Comparison of ENCODE assay signal across 24 mouse cellular contexts in genomic region chr17:47978404-47979030, GRCm38 (mm10). TPM values are rescaled to one million over a fixed set of nuclear protein-coding genes. Genes with fewer than 3 reads are reported as not detected.
A peak's percentile ranks its signal among the peaks of the same experiment; 100 is the strongest.
DNase-seq lines count a peak whose midpoint lies in the region; ATAC-seq and TF ChIP-seq lines count a peak whose summit lies in the region.
"Had no signal": no experiment of that assay in that cellular context is flagged by ENCODE, and none has a peak within 500 bp of the region (broad histone marks: within the 10 kb centered on the region; RNA-seq: fewer than 3 reads in every experiment).

No protein-coding gene starts in this region.

- no peak for TF ChIP-seq EP300 in heart, adult 2 months (IDR thresholded peaks at IDR 0.05; ENCODE audit: insufficient read depth, low read depth, low read length)

- peak overlapping the region; percentile 25; the same call in 1 of the 2 replicates for H3K9ac ChIP-seq in heart, embryonic 13.5 days
- H3K9ac ChIP-seq in heart, adult 2 months (ENCODE audit: low read depth, low read length): no peak overlapping the region
- H3K9ac ChIP-seq in lung, embryonic 16.5 days (ENCODE audit: low read length): no peak overlapping the region
- H3K9ac ChIP-seq in limb, embryonic 12.5 days (replicated peaks): no peak overlapping the region; the same call in 1 of the 2 replicates
- H3K9ac ChIP-seq: kidney, embryonic 15.5 days; limb, embryonic 13.5 days; liver, embryonic 15.5 days had no signal

- 21% methylated on average over 9 of the region's 9 CpGs for WGBS in heart, embryonic 13.5 days
- WGBS in heart, adult 2 months: 37% methylated on average over 9 of the region's 9 CpGs
- WGBS in lung, embryonic 16.5 days: 21% methylated on average over 9 of the region's 9 CpGs
- 23% methylated on average over 9 of the region's 9 CpGs for WGBS in limb, embryonic 12.5 days

- no peaks in the 10 kb centered on the region for H3K79me2 ChIP-seq in heart, adult 2 months (replicated peaks; ENCODE audit: control insufficient read depth, insufficient read depth, low read length)

- 0 out of 2 replicates have a peak overlapping the region, but pooled peaks have one; percentile 34 for H3K27ac ChIP-seq in heart, embryonic 13.5 days (replicated peaks)
- H3K27ac ChIP-seq in heart, adult 2 months: no peak overlapping the region
- 0 out of 2 replicates have a peak overlapping the region, but pooled peaks have one; percentile 5 for H3K27ac ChIP-seq in lung, embryonic 16.5 days (ENCODE audit: low read length)
- 0 out of 2 replicates have a peak overlapping the region, but pooled peaks have one; percentile 17 for H3K27ac ChIP-seq in limb, embryonic 12.5 days
- H3K27ac ChIP-seq: kidney, embryonic 15.5 days; layer of hippocampus, adult 2 months; limb, embryonic 13.5 days; liver, embryonic 15.5 days had no signal

- TF ChIP-seq POLR2A in heart, adult 2 months (IDR thresholded peaks at IDR 0.05; ENCODE audit: insufficient read depth, low read depth, low read length): no peak

- no peaks in the 10 kb centered on the region for H3K36me3 ChIP-seq in heart, embryonic 13.5 days
- H3K36me3 ChIP-seq in heart, adult 2 months (ENCODE audit: control insufficient read depth, insufficient read depth, low read length): no peaks in the 10 kb centered on the region
- H3K36me3 ChIP-seq in lung, embryonic 16.5 days (ENCODE audit: control insufficient read depth, insufficient read depth, low read length): no peaks in the 10 kb centered on the region
- H3K36me3 ChIP-seq in limb, embryonic 12.5 days: no peaks in the 10 kb centered on the region
- H3K36me3 ChIP-seq: kidney, embryonic 15.5 days; limb, embryonic 13.5 days; liver, embryonic 15.5 days had no signal

- no peaks in the 10 kb centered on the region for H3K27me3 ChIP-seq in heart, embryonic 13.5 days (replicated peaks)
- H3K27me3 ChIP-seq in heart, adult 2 months (ENCODE audit: control insufficient read depth, insufficient read depth, low read length): no peaks in the 10 kb centered on the region
- no peaks in the 10 kb centered on the region for H3K27me3 ChIP-seq in lung, embryonic 16.5 days (ENCODE audit: control insufficient read depth, insufficient read depth, low read depth, low read length)
- H3K27me3 ChIP-seq in limb, embryonic 12.5 days: 0 out of 2 replicates have a peak, but pooled peaks cover 5% of the 10 kb centered on the region
- H3K27me3 ChIP-seq: limb, embryonic 13.5 days had no signal

- H3K9me3 ChIP-seq in heart, embryonic 13.5 days: no peaks in the 10 kb centered on the region
- no peaks in the 10 kb centered on the region for H3K9me3 ChIP-seq in lung, embryonic 16.5 days (ENCODE audit: control insufficient read depth, low read length)
- no peaks in the 10 kb centered on the region for H3K9me3 ChIP-seq in limb, embryonic 12.5 days
- H3K9me3 ChIP-seq: kidney, embryonic 15.5 days; limb, embryonic 13.5 days; liver, embryonic 15.5 days had no signal

- no peak for TF ChIP-seq CTCF in heart, adult 2 months (IDR thresholded peaks at IDR 0.05)

- no peak for ATAC-seq in heart, embryonic 13.5 days (ENCODE audit: extremely low read depth, insufficient number of reproducible peaks, low FRiP score, low TSS enrichment)
- ATAC-seq in lung, embryonic 16.5 days (ENCODE audit: low read depth): no peak
- no peak for ATAC-seq in limb, embryonic 12.5 days (ENCODE audit: insufficient number of reproducible peaks, insufficient read depth, low FRiP score, low TSS enrichment, low read depth)
- no peak for ATAC-seq in megakaryocyte progenitor cell, adult 5-6 weeks (replicated peaks; ENCODE audit: poor library complexity)
- ATAC-seq: inflammation-experienced regulatory T-cells, adult 6 months had no signal

- no peak overlapping the region for H3K4me2 ChIP-seq in heart, embryonic 13.5 days
- no peak overlapping the region for H3K4me2 ChIP-seq in lung, embryonic 16.5 days (ENCODE audit: low read depth, low read length)
- H3K4me2 ChIP-seq in limb, embryonic 12.5 days: no peak overlapping the region
- H3K4me2 ChIP-seq: kidney, embryonic 15.5 days; limb, embryonic 13.5 days; liver, embryonic 15.5 days had no signal

- H3K4me3 ChIP-seq in heart, embryonic 13.5 days: no peak overlapping the region
- no peak overlapping the region for H3K4me3 ChIP-seq in heart, adult 2 months
- H3K4me3 ChIP-seq in lung, embryonic 16.5 days (ENCODE audit: low read length): no peak overlapping the region
- H3K4me3 ChIP-seq in limb, embryonic 12.5 days (replicated peaks): no peak overlapping the region
- H3K4me3 ChIP-seq: kidney, embryonic 15.5 days; layer of hippocampus, adult 2 months; limb, embryonic 13.5 days; liver, embryonic 15.5 days; megakaryocyte, embryonic 14.5 days had no signal

- peaks cover 62% of the 10 kb centered on the region for H3K4me1 ChIP-seq in heart, embryonic 13.5 days
- H3K4me1 ChIP-seq in heart, adult 2 months (ENCODE audit: control insufficient read depth, insufficient read depth, low read length): peaks cover 7% of the 10 kb centered on the region
- H3K4me1 ChIP-seq in lung, embryonic 16.5 days (replicated peaks; ENCODE audit: control insufficient read depth, insufficient read depth, low read length): peaks cover 36% of the 10 kb centered on the region
- peaks cover 61% of the 10 kb centered on the region for H3K4me1 ChIP-seq in limb, embryonic 12.5 days (replicated peaks)

- intact Hi-C loops in heart, adult 2 months (cut with DNase I): loop anchor here (5.0 kb wide), 1 partner anchor 59 kb away; the partner anchor contains the start of gene 1700122O11Rik

- no peak for DNase-seq in heart, adult 2 months
- DNase-seq in lung, postnatal 36 days: no peak
- peak; percentile 71 for DNase-seq in embryo, embryonic 11 days
- DNase-seq: adrenal gland, adult 8-10 months; cerebellum, adult 18-20 months; gastrocnemius, postnatal 14 days; heart, postnatal 36 days; right cerebral cortex, postnatal 14 days had no signal

RNA-seq across cellular contexts. Expression of gene Foxp4, which starts 54.1 kb away (rescaled TPM):
- 9.0 and 9.2 TPM in 2 replicates for polyA plus RNA-seq in heart, embryonic 13.5 days (2015; fragmentation: Nextera tagmentation; extraction: Ambion mirVana)
- 10 to 100 TPM; 10.0 to 11.7 TPM for total RNA-seq in heart, adult 2 months (2021)
- polyA plus RNA-seq in heart, adult 2 months (2012; rRNA removed): 10.2 and 13.7 TPM in 2 replicates
- polyA plus RNA-seq in lung, embryonic 16.5 days (2015; fragmentation: Nextera tagmentation; extraction: Ambion mirVana): 13.6 and 14.6 TPM in 2 replicates
- polyA plus RNA-seq in limb, embryonic 12.5 days (2016; fragmentation: Nextera tagmentation; extraction: Ambion mirVana): 35.1 and 41.5 TPM in 2 replicates
- total RNA-seq in megakaryocyte progenitor cell, adult 5-6 weeks (2015): 20.1 and 21.3 TPM in 2 replicates
- total RNA-seq in megakaryocyte progenitor cell, adult 5-6 weeks (2017): 3.2 and 4.0 TPM in 2 replicates

RNA-seq across cellular contexts. Expression of gene 1700122O11Rik, which starts 59.6 kb away (rescaled TPM):
- polyA plus RNA-seq in heart, embryonic 13.5 days (2015; fragmentation: Nextera tagmentation; extraction: Ambion mirVana): not detected in 2 replicates
- total RNA-seq in heart, adult 2 months (2021): not detected
- not detected in 2 replicates for polyA plus RNA-seq in heart, adult 2 months (2012; rRNA removed)
- not detected in 2 replicates for polyA plus RNA-seq in lung, embryonic 16.5 days (2015; fragmentation: Nextera tagmentation; extraction: Ambion mirVana)
- not detected in 2 replicates for polyA plus RNA-seq in limb, embryonic 12.5 days (2016; fragmentation: Nextera tagmentation; extraction: Ambion mirVana)
- total RNA-seq in megakaryocyte progenitor cell, adult 5-6 weeks (2015): not detected in 2 replicates
- not detected in 2 replicates for total RNA-seq in megakaryocyte progenitor cell, adult 5-6 weeks (2017)
- total RNA-seq: common myeloid progenitor, adult 5-6 weeks; gastrocnemius, postnatal 14 days; heart, postnatal 36 days; layer of hippocampus, adult 2 months; left cerebral cortex, adult 18-20 months; MEL had no signal
- polyA plus RNA-seq: brain, embryonic 14.5 days; frontal cortex, adult 2 months; inflammation-experienced regulatory T-cells, adult 6 months; kidney, embryonic 15.5 days; limb, embryonic 13.5 days; liver, embryonic 15.5 days; thymus, postnatal 0 days had no signal
